Mouse (Mus musculus) heart, embryonic 14.5 days (tissue): ENCODE measurements around the gene Atg10. TPM values are rescaled to one million over a fixed set of nuclear protein-coding genes. Genes with fewer than 3 reads are reported as not detected.

Source experiments
- polyA plus RNA-seq: library from polyadenylated mRNA; unstranded; fragments of >200 nt; fragmentation: Nextera tagmentation; extraction: Ambion mirVana; gene quantifications from 2 replicates; pipeline ENCODE4 v1.2.1, GENCODE M21; 2014

Gene Atg10
- polyA plus RNA-seq, 1 experiment from 2014 or later = 36.4 TPM

Other genes starting within 250 kb of the Atg10 start
- gene Ssbp2, start 236.3 kb upstream of the Atg10 start, polyA plus RNA-seq = 103 and 112 TPM in 2 replicates